Mouse (Mus musculus): ENCODE data around the gene Pde9a. TPM values are rescaled to one million over a fixed set of nuclear protein-coding genes. Genes with fewer than 3 reads are reported as not detected.

The Pde9a gene
- polyA plus RNA-seq, 1 experiment = not detected

DNA sequence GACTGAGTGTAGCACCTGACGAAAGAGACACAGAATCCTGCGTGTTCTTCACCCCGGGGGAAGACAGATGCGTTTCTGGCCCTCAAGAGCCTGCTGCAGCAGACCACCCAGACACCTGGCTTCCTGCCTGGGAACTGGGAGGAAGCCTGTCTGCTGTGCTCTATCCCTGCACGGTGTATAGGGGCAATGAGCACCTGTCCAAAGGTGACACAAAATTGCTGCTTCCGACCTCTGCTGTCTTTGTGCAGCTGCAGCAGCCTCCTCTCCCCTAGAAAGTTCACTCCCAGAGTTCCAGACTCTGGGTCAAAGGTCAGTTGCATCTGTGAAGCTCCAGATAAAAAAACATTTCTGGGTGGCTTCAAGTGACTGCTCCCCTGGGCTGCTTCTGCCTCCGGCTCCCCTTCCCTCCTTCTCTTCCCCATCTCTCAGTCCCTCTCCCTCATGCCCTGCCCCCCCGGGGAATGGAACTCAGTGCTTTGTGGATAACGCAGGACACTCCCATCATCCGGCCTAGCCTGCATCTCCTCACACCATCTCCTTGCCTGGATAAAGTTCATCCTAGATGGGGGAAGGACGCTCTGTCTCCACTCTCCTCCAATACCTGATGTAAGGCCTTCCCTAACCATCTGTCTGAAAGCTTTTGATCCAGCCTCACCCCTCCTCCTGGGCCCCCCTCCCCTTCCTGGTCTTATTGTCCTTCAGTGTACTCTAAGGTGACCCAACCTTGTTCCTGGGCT lies 93.3 kb downstream of the Pde9a start:
- Histone ChIP-seq H3K4me3 (ENCODE audit: insufficient read depth, low read length) (no peak overlapping the region), H3K27ac (ENCODE audit: insufficient read depth, low read depth, low read length) (no peak overlapping the region)

DNA sequence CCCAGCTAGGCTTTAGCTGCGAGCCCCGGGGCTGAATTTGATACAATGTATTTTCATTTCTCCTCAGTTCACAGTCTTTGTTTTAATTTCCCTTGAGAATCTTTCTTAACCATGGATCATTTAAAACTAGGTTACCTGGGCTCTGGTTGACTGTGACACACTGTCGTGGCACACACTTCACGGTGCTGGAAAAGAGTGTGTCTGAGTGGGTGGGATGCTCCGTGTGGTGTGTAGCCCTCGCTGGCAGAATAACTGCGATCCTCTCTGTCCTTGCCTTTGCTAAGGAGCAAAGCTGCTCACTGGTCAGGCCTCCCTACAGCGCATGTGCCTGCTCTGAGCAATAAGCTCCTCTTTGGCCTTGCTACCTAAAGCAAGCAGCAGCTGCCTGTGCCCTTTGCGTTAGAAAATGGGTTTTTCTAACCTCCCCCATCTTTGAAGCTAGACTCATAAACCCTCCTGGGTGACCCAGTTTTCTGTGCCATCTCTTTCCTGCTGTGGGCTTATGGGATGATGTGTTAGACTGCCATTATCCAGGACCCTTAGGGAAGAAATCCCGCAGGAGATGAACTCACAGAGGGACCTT lies 100.7 kb downstream of the Pde9a start:
- Histone ChIP-seq H3K4me1 (ENCODE audit: control insufficient read depth, insufficient read depth, low read length) (no peaks in the 10 kb centered on the region), H3K27ac (ENCODE audit: insufficient read depth, low read depth, low read length) (no peak overlapping the region), H3K4me3 (ENCODE audit: insufficient read depth, low read length) (no peak overlapping the region)
- TF ChIP-seq CTCF (IDR thresholded peaks at IDR 0.05; ENCODE audit: low read depth, low read length) = no peak
- no peak for TF ChIP-seq POLR2A (IDR thresholded peaks at IDR 0.05; ENCODE audit: borderline replicate concordance, low read depth, low read length)

More for the DNA sequence above, 93.3 kb downstream of the Pde9a start:
- no peaks in the 10 kb centered on the region for H3K4me1 ChIP-seq (ENCODE audit: control insufficient read depth, insufficient read depth, low read length)
- TF ChIP-seq CTCF (IDR thresholded peaks at IDR 0.05; ENCODE audit: low read depth, low read length) (no peak), POLR2A (IDR thresholded peaks at IDR 0.05; ENCODE audit: borderline replicate concordance, low read depth, low read length) (no peak)

DNA sequence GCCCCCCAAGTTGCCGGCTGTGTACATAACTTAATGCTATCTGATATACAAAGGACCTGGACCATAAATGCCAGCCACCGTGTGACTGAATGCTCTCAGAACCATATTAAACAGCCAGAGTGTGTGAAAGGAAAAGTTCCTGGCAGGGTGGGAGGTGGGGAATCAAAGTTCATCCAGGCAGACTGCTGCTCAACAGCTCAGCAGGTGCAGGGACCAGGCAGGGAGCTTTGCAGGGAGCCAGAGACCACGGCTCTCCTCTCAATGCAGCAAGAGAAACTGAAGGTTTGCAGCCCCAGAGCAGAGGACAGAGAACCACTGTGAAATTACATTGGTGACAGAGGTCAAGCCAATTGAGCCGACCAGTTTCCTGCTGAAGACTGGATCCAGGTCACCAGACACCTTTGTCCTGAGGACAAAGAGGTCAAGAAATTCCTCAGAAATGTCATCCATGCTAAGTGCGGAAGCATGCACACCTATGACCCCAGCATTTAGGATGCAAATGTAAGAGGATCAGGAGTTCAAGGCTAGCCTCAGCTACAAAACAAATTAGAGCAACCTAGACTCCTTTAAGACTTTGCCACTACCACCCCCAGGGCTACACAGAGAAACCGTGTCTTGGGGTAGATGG lies 101.5 kb downstream of the Pde9a start:
- Histone ChIP-seq H3K4me3 (ENCODE audit: insufficient read depth, low read length) (no peak overlapping the region), H3K27ac (ENCODE audit: insufficient read depth, low read depth, low read length) (no peak overlapping the region), H3K4me1 (ENCODE audit: control insufficient read depth, insufficient read depth, low read length) (no peaks in the 10 kb centered on the region)
- TF ChIP-seq CTCF (IDR thresholded peaks at IDR 0.05; ENCODE audit: low read depth, low read length) = no peak

DNA sequence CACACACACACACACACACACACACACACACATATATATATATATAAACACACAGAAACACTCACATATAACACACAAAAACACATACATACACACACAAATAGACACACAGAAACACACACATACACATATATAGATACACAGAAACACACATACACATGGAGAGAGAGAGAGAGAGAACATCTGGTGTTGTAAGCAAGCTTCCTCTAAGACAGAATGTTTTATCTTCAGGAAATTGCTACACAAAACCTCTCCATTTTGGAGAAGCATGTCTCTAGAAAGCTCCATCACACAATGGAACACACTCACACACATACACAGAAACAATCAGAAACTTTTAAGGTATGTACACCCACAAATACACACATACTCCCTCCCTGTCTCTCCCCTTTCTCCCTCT lies 105.3 kb downstream of the Pde9a start:
- Histone ChIP-seq H3K4me1 (ENCODE audit: control insufficient read depth, insufficient read depth, low read length) (no peaks in the 10 kb centered on the region), H3K27ac (ENCODE audit: insufficient read depth, low read depth, low read length) (no peak overlapping the region), H3K4me3 (ENCODE audit: insufficient read depth, low read length) (no peak overlapping the region)
- TF ChIP-seq CTCF (IDR thresholded peaks at IDR 0.05; ENCODE audit: low read depth, low read length) (no peak), POLR2A (IDR thresholded peaks at IDR 0.05; ENCODE audit: borderline replicate concordance, low read depth, low read length) (no peak)

DNA sequence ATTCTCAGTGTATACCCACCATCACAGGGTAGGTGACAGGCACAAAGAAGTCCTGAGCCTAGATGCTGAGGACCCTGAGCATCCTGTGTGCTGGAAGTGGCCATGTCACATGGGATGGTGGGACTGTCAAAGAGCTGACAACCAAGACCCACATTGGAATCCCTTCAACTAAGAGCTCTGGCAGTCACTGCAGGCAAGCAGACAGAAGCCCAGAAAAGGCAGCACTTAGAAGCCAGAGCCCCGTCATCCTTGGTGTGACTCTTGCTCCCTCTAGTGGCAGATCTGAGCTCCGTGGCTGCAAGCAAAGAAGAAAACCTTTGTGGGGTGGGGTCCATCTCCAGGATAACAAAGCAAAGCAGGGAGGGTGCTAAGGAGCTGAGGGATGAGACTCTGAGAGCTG lies 106.4 kb downstream of the Pde9a start:
- TF ChIP-seq CTCF (IDR thresholded peaks at IDR 0.05; ENCODE audit: low read depth, low read length) = peak; percentile 83
- TF ChIP-seq POLR2A (IDR thresholded peaks at IDR 0.05; ENCODE audit: borderline replicate concordance, low read depth, low read length) = no peak
- Histone ChIP-seq H3K4me1 (ENCODE audit: control insufficient read depth, insufficient read depth, low read length) (no peaks in the 10 kb centered on the region), H3K4me3 (ENCODE audit: insufficient read depth, low read length) (no peak overlapping the region), H3K27ac (ENCODE audit: insufficient read depth, low read depth, low read length) (no peak overlapping the region)

DNA sequence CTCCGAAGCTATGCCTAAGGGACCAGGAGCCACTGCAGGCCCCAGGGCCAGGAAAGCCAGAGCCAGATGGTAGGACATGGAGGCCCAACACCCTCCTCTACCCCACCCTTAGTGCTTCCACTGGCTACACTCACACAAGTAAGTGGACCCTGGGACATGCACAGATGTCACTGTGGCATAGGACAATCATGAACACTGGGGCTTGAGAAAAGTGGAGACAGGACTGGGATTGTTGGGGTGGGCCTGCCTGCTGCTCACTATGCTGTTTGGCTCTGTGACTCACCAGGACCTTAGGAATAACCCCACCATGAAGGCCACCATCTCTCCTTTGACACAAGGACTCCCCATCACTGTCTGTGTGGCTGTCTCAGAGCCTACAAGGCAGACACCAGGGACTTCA lies 109.0 kb downstream of the Pde9a start:
- TF ChIP-seq CTCF (IDR thresholded peaks at IDR 0.05; ENCODE audit: low read depth, low read length) = no peak
- no peak for TF ChIP-seq POLR2A (IDR thresholded peaks at IDR 0.05; ENCODE audit: borderline replicate concordance, low read depth, low read length)
- Histone ChIP-seq H3K27ac (ENCODE audit: insufficient read depth, low read depth, low read length) (no peak overlapping the region), H3K4me1 (ENCODE audit: control insufficient read depth, insufficient read depth, low read length) (no peaks in the 10 kb centered on the region), H3K4me3 (ENCODE audit: insufficient read depth, low read length) (no peak overlapping the region)

DNA sequence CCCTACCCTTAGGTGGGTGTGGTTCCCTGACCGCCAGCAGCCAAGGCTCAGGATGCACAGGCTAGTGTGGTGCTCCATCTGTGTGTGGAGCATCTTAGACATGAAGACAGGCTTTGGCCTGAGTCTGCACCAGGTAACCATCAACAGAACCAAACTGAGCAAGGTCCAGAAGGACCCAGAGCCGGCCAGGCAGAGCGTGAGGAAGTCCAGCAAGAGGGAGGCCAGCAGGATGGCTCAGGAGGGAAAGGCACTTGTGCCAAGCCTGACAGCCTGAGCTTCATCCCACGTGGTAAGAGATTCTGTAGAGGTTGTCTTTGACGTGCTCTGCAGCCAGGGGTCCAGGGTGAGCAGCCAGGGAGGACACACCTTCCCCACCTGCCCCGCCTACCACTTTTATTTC lies 111.7 kb downstream of the Pde9a start:
- no peak for TF ChIP-seq CTCF (IDR thresholded peaks at IDR 0.05; ENCODE audit: low read depth, low read length)
- TF ChIP-seq POLR2A (IDR thresholded peaks at IDR 0.05; ENCODE audit: borderline replicate concordance, low read depth, low read length) = no peak
- Histone ChIP-seq H3K27ac (ENCODE audit: insufficient read depth, low read depth, low read length) (no peak overlapping the region), H3K4me1 (ENCODE audit: control insufficient read depth, insufficient read depth, low read length) (no peaks in the 10 kb centered on the region), H3K4me3 (ENCODE audit: insufficient read depth, low read length) (no peak overlapping the region)

DNA sequence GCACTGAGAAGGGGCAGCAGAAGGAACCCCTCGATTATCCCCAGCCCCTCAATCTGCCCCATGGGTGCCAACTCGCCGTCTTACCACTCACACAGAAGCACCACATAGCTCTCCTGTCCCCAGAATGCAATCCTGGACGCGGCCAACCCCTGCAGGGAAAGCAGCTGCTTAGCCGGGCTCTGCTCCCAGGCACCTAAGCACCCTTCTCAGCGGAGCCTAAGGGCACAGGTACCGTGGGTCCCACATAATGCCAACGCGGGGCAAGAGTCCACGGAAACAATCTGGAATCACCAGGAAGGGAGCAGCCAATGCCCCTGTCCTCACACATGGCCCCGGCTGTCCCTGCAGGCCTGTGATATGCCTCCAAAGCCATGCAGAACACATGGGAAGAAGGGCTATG lies 113.7 kb downstream of the Pde9a start:
- no peak overlapping the region for H3K27ac ChIP-seq (ENCODE audit: insufficient read depth, low read depth, low read length)
- no peaks in the 10 kb centered on the region for H3K4me1 ChIP-seq (ENCODE audit: control insufficient read depth, insufficient read depth, low read length)
- TF ChIP-seq CTCF (IDR thresholded peaks at IDR 0.05; ENCODE audit: low read depth, low read length) (no peak), POLR2A (IDR thresholded peaks at IDR 0.05; ENCODE audit: borderline replicate concordance, low read depth, low read length) (no peak)
- no peak overlapping the region for H3K4me3 ChIP-seq (ENCODE audit: insufficient read depth, low read length)

DNA sequence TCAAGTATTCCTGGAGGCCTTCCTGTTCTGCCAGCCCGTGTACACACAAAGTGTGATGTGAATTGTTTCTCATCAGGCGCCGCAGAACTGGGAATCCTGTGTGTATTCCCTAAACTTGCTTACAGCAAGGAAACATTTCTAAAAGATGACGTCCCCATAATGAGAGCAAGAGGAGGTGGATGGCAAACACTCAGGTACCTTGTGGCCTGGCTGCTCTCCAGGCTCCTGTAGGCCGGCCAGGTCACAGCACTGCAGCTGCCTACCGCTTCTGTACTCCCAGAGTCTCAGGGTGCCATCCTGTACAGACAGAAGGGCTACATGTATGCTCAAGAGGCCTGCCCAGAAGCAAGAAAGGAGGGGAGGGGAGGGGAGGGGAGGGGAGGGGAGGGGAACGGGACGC lies 114.4 kb downstream of the Pde9a start:
- H3K27ac ChIP-seq (ENCODE audit: insufficient read depth, low read depth, low read length) = no peak overlapping the region
- H3K4me3 ChIP-seq (ENCODE audit: insufficient read depth, low read length) = no peak overlapping the region
- H3K4me1 ChIP-seq (ENCODE audit: control insufficient read depth, insufficient read depth, low read length) = no peaks in the 10 kb centered on the region
- no peak for TF ChIP-seq POLR2A (IDR thresholded peaks at IDR 0.05; ENCODE audit: borderline replicate concordance, low read depth, low read length)
- TF ChIP-seq CTCF (IDR thresholded peaks at IDR 0.05; ENCODE audit: low read depth, low read length) = no peak

DNA sequence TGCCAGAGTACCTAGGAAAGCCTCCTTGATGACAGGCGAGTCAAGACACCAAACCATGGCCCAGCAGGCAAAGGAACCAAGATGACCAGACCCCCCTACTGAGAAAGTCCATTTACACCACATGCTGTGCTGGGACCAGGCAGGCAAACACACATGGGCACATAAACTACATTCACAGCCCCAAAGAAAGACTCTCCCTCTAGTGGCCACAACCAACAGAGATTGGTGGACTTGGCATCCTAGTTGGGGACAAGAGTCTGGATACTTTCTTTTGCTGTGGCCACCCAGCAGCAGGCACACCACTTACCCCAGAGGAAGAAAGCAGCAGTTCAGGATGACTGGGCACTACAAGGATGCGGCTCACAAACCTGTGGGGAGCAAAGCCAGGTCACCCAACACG lies 114.9 kb downstream of the Pde9a start:
- Histone ChIP-seq H3K27ac (ENCODE audit: insufficient read depth, low read depth, low read length) (no peak overlapping the region), H3K4me3 (ENCODE audit: insufficient read depth, low read length) (no peak overlapping the region), H3K4me1 (ENCODE audit: control insufficient read depth, insufficient read depth, low read length) (no peaks in the 10 kb centered on the region)
- TF ChIP-seq POLR2A (IDR thresholded peaks at IDR 0.05; ENCODE audit: borderline replicate concordance, low read depth, low read length) (no peak), CTCF (IDR thresholded peaks at IDR 0.05; ENCODE audit: low read depth, low read length) (no peak)

Measured in bone marrow macrophage, adult 2 months (primary cell).